Mouse (Mus musculus) ES-E14 (cell line): ENCODE results near the gene Flna.

Source experiments
- HCFC1 ChIP-seq: IDR thresholded peaks from 2 replicates; pipeline ENCODE4 v1.6.1; 2012; ENCODE audit warnings: low read length, inconsistent platforms, borderline replicate concordance; ENCODE audit not compliant: insufficient read depth
- ZC3H11A ChIP-seq: IDR thresholded peaks from 2 replicates; pipeline ENCODE4 v1.6.1; 2012; ENCODE audit warnings: low read depth, mild to moderate bottlenecking, inconsistent platforms, low read length, borderline replicate concordance

DNA sequence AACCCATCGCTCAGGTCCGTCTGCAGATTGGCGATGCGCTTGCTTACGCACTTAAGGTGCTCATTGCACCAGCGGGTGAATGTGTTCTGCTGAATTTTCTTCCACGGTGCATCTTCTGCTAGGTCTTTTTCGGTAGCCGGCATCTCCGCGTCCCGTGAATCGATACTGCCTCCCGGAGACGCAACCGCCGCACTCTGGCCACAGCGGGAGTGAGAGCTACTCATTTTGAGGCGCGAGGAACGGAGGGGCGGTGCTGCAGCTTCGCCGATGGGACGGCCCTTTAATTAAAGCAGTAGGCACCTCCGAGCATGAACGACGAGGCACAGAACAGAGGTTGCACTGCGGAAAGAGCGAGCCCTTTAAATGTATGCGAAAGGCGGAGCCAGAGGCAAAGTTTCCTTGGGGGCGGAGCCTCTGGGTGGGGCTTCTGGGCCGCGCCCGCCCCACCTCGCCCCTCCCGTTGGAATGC lies 3.4 kb downstream of the Flna start:
- no peak for TF ChIP-seq HCFC1
- TF ChIP-seq ZC3H11A, result no peak
